Mouse (Mus musculus) layer of hippocampus, adult 8-10 months (tissue): ENCODE measurements around the gene Cfap45. TPM values are rescaled to one million over a fixed set of nuclear protein-coding genes. Genes with fewer than 3 reads are reported as not detected.

Source experiments
- DNase-seq, 2 experiments: peaks; one replicate each; pipeline ENCODE4 v3.0.0; 2022; ENCODE audit warnings: low spot score in 2 of 2
- total RNA-seq, 4 experiments: library from RNA; stranded (reverse); gene quantifications; 2 replicates each; pipeline ENCODE4 v1.2.4; 2022

Gene Cfap45
- total RNA-seq, 4 experiments from 2014 or later: 4.7 to 7.4 (median 5.6) TPM

DNA sequence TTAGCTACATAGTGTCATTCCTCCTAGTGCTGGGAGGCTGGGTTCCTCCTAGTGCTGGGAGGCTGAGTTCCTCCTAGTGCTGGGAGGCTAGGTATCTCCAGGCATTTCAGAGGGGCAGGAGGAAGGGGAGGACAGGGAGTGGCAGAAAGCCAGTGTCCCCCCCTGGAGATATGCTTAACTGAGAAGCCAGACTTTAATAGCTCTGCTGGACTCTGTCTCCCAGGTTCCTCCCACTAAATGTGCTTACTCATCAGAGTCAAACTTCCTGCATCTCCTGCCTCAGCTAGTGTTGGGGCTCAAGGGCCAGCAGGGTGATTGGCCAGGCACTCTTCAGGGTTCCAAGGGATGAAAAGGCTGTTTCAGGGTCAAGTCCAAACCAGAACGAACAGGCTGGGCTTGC, 5.2 kb upstream of the Cfap45 start:
- no peak for DNase-seq

DNA sequence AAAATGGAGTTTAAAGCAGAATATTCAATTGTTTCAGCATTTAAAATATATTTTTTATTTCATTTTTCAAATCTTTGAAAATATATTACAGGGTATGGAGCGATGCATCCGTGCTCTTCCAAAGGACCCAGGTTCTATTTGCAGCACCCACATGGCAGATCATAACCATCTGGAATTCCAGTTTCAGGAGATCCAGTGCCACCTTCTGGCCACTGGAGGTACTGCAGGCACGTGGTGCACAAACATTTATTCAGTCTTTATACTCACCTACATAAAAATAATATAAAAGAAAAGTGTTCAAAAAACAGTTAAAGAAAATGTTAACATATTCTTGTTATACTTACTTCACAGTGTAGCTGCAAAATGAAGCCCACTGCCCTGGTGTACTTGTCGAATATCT, 2.6 kb upstream of the Cfap45 start:
- no peak for DNase-seq

DNA sequence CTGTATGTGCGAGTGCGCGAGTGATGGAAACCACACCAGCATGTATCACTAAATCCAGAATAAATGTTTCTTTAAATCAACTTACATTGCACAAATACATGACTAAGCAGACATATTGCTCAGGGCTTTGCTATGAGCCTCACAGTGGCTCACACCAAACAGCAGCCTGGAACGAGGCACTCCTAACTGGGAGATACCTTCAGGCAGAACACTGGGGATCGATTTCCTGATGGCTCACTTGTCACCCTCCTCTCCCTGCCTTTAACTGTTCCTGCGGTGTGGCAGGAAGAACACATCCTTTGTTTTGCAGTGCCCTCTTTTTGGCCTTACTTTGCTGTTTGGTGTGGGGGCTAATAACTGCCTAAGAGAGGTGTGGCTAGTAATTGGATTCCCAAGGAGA, 957 bp upstream of the Cfap45 start:
- no peak for DNase-seq

DNA sequence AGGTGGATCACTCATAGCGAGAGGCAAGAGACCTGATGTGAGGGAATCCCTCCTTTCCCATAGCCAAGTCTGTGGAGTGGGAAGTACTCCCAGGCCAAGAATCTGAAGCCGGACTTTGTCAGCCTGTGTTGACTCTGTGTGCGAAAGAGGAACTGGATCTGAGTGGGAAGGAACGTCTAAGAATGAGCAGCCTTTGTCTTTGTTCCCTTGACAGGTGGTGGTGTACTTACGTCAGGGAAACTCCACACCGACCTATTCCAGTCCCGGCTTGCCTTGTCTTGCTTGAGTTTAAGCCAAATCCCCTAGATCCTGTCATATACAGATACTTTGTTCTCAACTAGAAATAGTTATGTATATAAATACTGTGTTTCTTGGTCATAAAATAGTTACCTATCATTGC, 1.9 kb downstream of the Cfap45 start:
- DNase-seq: no peak

DNA sequence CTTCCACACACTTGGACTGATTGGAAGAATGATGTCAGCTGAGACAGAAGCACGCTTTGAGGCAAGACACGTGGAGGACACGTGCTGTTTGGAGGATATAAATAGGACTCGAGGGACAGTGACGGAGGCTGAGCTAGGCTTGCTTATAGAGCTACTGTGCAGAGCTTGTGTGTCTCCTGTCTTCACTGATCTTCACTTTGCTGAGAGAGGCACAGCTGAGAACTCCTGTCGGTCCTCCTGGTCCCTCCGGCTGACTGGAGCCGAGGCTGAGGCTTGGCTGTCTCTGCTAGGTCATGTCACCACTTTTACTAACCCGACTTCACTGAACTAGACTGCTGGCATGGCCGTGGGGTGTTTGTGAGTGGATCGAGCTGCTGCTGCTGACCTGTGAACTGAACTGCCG, 3.1 kb downstream of the Cfap45 start:
- DNase-seq: no peak

DNA sequence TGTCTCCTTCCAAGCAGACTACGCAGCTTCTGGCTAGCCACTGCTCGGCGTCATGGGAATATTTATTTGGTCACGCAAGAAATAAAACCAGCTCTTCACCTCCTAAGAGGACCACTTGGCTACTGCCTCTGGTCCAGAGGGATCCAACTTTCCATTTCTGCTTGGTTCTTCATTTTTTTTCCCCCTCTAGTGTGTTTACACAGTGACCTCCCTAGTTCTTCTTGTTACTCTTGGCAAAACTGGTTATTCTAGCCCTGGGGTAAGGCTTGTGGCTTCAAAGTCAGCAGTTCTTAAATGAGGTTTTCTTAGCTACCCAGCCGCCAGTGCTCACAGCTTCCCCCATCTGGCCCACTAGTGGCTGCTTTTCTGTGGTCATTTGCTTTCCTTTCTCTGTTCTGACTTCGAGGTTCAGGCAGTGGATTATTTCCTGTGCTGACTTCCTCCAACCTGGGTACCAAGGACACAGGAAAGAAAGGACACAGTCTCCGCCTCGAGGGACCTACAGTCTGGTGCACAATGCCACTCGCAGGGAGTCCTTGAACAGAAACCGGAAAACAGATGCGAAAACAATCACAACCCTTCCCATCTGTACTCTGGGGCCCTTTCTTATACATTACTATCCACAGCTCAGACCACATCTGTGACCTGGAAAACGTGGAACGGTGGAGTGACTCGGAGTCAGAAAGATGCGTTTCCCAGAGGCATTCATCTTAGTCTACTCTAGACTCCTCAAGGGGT, 4.6 kb downstream of the Cfap45 start:
- no peak for DNase-seq

DNA sequence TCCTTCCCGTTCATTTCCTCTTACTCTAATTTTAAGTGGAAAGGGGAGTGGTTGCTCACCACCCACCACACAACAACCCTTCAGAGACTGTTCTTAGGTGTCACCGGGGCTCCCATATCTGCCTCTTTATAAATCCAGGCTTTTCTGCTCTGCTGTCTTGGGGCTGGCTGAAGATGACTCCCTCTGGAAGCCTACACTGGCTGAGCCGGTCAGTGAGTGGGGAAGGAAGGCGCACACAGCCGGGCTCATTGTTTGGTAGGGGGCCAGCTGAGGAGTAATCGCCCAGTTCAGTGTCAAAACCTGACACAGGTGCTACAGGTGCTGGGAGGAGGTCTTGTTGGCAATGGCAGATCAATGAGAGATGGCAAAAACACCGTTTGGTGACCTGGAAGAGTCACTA, 5.4 kb downstream of the Cfap45 start:
- DNase-seq: no peak

DNA sequence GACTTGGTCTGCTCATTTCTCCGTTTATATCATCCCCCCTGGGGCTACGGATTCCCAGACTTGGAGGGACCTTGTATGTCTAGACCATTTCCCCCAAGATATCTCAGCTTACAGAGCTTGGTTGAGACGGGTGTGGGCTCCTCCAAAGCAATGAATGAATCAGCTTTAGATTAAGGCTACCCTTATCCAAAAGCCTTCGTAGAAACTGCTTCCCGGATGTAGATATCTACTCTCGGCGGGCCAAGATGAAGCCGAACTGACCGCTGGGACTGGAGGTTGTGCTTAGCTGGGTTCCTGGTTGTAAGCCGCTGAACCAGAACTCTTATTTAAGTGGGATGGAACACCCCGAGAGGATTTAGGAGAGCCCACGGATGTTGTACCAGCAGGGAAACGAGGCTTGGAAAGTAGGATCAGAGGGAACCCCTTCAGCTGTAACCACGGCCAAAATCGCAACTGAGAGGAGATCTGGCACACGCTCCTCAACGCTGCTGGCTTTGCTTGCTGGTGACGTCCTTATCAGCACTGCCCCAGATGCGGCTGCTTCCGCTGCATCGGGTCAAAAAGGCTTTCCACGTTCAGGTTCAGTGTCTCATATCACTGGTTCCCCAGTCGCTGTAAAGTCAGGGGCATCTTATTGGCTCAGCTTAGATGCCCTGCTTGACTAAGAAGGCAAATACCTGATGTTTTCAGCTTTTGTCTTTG, 5.9 kb downstream of the Cfap45 start:
- DNase-seq: no peak

DNA sequence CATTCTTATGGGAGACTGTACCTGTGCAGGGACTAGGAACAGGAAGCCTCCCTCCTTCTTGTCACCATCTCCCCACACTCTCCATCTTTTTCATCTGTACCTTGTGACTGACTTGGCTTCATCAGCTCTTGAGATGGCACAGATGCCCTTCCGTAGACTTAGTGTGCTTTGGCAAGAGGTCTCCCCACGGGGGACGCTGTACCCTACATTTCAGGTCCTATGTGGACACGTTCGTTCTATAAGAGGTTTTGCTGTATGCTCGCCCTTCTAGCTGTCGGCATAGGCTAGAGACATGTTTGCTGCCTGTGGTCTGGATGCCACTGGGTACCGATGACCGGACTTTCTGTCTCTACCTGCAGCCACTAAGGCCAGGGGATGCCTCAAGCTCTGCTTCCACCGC, 6.8 kb downstream of the Cfap45 start:
- DNase-seq: no peak

DNA sequence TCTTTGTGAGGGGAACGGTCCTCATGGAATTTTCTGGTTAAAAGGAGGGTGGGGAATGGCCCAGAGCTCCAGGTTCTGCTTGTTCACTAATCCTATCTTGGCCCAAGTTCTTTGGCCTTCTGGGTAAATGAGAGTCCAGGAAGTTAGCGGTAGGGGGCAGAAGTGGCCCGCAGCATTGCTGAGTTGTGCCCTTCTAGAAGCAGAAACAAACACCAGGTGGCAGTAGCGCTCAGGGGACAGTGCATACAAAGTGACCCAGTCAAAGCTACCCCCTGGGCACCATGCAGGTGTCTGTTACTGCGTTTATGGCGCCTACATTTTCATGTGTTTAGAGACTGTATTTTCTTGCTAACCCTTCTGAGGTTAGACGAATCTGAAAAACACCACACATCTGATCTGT, 8.1 kb downstream of the Cfap45 start:
- peak; percentile 62 to 86 for DNase-seq

DNA sequence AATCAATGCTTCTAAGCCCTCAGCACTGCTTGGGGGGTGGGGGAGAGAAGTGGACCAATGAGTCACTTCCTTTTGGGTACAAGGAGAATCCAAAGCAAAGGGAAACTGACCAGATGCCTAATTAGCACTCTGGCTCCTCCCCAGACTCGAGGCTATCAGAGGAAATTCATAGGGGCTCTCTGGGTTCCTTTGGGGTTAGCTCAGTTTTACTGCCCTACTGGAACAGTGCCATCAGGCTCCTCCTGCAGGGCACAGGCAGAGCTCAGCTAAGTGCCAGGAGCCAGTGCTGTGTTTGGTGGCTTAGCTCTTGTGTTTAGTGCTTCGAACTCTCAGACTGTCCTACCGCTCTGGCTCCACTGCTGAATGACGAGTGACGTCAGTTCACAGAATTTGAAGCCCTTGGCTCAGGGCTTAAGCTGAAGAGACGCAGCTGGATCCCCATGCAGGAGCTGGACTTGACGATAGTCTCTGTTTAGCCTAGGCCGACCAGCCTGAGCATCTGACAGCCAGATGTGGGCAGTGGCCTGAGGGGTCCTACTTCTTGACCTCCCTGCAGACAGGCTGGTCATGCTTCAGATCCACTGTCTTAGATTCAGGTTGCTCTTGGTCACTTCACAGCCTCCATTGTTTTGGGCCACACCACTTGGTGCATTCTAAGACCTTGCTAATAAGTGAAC, 10.1 kb downstream of the Cfap45 start:
- DNase-seq: no peak

DNA sequence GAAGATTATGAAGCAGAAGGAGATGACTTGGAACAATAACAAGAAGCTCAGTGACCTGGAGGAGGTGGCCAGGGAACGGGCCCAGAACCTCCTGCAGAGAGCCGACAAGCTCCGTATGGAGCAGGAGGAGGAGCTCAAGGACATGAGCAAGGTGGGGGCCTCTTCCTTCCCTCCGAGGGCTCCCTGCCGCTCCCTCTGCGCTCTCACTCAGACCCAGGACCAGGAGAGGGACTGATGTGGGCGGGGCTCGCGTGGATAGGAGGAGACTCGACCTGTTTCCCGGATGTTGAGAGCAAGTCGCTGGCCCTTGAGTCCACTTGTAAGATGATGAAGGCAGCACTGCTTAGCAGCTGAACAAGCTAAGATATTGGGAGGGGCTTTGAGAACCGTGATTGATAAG, 11.9 kb downstream of the Cfap45 start:
- no peak for DNase-seq

DNA sequence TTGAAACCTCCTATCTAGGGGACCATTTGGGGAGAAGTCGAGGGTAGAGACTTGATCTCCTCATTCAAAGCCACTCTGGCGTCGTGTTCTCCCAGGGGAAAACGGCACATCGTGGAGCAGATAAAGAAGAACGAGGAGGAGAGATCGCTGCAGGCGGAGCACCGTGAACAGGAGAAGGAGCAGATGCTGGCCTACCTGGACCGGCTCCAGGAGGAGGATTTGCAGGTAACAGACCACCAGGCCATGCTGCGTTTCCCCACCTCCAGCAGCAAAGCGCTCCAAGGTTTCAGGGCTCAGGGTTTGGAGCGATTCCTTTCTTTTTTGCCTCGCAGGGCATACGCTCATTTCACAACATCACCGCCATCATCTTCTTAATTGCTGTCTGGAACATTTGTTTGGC, 14.5 kb downstream of the Cfap45 start:
- DNase-seq: no peak

DNA sequence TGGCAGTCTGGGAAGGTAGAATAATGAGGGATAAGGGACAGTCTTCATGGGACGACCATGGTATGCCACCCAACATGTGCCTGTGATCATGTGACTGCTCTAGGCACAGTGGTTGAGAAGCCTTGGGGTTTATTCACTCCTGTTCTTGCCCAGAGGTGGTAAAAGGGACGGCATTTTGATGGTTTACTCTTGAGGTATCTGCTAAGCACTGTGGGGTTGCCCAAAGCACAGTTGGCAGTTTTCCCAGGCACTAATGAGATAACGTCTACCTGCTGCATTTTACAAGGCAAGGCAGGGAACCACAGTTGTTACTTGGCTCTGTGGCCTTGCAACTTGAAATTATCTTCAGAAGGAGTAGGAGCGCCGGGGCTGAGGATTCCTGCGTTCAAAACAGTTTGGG, 19.2 kb downstream of the Cfap45 start:
- DNase-seq: no peak

DNA sequence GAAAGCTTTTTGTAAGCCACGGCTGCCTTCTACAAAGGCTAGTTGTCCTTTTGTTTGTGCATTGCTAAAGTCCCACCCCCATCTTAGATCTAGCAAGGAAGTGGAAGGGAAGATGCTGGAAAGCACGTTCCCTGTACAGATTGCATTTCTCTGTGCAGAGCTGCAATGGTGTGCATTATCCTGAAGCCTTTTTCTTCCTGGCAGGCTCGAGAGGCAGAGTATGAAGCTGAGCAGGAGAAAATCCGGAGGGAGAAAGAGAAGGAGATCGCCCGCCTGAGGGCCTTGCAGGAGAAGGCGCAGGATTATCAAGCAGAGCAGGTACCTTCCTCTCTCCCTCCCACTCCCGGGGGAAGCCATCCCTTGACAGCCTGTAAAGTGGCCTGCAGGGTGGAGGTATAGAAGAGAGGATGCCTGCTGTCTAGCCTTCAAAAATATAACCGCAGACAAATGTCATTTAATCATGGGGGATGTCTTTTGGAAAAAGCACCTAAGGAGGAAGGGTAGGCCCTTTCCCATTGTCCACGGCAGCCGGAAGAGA, 19.8 kb downstream of the Cfap45 start:
- no peak for DNase-seq

DNA sequence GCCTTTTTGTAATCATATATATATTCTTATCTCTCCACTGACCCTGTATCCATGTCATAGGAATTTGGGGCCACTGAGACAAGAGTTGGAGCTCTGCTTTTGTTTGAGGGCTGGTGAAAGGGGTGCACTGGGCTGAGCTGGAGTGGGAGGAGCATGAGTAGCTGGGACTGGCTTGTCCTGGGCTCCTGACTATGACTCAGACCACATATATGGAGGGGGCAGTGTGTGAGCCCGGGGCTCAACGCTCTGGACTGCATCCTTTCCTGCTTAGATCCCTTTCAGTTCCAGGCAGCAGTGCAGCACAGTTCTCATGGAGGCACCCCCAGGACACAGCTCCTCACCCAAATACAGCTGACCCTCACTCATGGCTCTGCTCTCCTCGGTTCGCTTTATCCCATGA, 25.5 kb downstream of the Cfap45 start:
- no peak for DNase-seq

DNA sequence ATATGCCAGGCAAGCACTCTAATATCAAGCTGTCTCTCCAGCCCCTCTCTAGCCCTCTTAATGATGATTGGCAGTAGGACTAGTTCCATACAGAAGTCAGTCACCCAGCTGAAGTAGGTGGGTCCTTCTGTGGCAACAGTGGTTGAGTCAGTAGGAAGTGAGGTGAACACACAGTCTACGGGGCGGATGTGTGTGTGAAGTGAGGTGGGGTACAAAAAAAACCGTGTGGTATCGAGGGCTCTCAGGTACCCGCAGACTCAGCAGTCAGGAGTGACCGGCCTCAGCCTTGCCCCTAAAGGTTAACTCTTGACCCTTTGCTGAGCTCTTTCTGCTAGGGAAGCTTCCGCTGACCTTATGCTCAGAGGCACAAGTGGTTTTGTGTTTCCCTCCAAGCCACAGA, 27.9 kb downstream of the Cfap45 start:
- no peak for DNase-seq

DNA sequence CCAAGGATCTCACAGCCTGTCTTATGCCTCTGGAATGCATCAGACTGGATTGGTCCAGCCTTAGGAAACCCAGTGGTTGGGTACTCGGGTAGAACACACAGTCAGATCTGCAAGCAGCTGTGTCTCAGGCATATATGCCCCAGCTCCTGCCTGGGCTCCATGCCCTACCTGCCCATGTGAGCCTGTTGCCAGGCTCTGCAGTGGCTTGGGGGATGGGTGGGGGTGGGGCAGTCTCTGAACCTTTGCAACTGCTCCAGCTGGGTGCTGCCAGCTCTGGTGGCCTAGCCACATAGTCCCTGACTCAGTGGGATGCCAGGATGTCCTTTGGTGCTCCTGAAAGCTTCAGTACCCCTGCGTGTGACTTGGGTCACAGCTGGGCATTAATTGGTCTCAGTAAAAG, 28.7 kb downstream of the Cfap45 start:
- DNase-seq: no peak

DNA sequence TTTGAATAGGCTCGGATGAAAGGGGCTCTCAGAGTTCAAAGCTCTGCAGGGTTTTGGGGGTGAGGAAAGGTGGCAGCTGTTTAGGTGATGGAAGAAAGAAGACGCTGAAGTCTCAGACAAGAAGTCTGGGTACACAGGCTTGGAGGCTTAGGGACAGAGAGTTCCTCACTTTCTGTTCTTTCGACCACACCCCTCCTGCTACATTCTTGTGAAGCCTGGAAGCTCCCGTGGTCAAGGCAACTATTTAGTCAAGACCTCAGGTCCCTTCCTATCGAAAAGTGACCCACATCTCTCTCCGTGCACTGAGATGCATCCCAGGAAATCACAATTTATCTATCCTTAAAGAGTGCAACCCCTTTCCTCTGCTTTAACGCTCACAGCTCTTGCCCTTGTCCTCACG, 29.1 kb downstream of the Cfap45 start:
- no peak for DNase-seq

DNA sequence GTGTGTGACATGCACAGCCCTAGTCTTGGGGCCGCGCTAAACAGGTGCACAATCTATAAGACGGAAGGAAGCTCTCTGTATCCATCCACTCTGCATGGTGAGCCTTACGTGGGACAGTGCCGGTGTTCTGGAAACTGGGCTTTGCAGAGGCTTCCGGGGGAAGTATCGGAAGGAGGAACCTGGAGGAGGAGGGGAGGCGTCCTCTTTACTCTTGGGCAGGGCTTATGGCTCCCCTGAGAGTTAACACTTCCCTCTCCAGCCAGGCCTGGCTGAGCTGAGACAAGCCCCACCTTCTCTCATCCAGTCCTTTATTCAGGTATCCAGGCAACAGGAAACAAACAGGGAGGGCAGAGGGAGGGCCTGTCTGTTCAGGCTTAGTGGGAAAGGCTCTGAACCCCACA, 29.9 kb downstream of the Cfap45 start:
- peak; percentile 25 to 37 for DNase-seq

DNA sequence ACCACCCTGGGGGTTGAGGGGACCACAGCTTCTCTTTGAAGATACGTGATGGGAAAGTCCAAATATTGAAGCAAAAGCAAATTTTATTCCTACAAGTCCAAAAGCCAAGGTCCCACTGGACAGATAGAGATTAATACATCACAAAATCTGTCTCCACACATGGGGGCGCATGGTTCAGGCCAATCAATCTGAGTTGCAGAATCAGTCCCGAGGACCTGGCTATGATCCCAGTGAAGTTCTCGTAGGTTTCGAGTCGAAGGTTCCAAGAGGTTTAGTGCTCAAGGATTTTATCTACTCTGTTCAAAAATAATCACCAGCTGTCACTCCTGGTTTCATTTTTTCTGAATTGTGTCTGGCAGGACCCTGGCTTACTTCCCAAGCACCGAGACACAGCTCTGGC, 30.4 kb downstream of the Cfap45 start:
- DNase-seq: no peak

DNA sequence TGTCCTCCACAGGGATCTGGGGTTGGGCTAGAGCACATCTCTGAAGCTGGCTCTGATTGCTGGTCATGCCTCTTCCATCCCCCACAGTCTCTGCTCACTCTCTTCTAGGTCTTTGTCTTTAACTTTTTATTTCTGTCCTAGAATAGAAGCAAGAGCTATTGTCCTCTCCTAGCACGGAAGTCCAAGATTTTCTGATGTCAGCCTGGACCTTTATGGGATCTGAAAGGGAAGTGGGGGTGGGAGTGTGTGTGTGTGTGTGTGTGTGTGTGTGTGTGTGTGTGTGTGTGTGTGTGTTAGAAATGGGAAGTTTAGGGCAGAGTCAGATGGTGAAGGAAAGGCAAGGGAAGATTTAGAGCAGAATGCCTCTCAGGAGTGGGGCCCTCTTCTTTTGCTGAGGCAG, 32.0 kb downstream of the Cfap45 start:
- DNase-seq: no peak

DNA sequence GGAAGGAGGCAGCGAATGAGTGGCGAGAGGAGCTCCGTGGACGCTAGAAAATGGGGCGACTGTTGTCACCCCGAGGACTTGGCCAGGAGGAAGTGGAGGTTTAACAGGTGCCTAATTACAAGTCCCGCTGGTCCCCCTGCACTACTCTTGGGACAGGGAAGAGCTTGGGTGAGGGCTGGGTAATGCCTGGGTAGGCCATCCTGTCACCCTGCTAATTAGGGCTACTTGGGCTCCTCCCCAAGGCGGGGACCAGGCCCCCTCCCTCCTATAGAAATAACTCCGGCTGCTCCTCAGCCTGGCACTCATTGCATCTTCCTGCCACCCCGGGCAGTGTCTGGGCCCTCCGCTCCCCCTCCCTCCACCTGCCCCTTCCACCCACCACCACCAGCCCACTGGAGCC, 35.0 kb downstream of the Cfap45 start, which contains the start of gene Vsig8:
Vsig8 (plus strand) TSS at position 301 of the 400 bp plus-strand sequence.
- DNase-seq: no peak
